Mouse (Mus musculus) induced T-regulatory cell, adult 2 months (primary cell): ENCODE measurements around the gene Degs2.

Experiments used
- DNase-seq: peaks from one replicate; pipeline ENCODE4 v3.0.0-alpha.2; 2012; ENCODE audit warnings: low read depth

Gene Degs2

DNA sequence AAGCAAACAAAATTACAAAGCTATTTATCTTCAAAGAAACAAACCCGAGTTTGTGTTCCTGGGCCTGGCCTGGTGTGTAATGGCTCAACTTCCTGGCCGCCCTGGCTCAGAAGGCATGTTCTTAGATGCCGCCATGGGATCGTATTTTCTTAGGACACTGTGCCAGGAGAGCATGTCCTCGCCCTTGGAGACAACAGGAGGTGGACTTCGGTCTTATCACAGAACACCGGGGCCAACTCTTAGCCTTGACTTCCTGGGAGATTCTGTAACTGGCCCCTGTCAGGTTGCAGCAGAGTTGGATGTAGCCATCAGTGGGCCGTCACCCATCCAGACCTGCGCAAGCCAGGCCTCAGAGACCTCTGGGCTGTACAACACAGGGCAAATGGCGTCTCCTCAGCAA is 2.5 kb downstream of the Degs2 start:
- no peak for DNase-seq

DNA sequence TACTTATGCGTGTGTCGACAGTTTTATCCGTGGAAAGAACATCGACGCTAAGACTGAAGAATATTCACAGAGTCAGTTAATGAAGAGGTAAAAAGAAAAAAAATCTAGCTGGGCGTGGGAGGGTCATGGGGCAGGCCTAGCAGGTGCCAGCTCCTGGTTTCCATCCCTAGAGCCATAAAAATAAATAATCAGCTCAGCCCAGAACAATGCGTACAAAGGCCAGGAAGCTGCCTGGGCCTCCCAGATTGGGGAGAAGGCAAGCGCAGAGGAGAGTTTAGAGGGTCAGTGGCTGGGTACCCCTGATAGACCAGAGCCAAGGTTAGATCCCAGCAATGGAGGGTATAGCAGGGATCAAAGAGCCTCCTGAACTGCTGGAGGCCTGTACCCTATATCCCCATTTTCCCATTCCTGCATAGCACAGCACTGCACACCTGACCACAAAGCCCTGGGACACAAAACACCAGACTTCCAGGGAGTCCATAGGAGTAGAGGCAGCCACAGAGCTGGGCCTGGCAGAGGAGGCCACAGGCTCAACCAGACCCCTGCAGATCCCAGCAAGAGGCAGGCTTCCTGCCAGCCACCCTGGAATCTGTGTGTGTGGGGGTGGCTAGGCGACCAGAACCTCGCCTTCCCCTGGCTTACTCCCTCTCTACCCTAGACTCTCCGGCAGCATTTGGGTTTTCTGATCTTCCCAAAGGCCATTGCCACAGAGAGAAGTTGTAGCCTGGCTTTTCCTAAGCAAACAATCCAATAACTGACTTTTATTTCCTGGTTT is 3.2 kb downstream of the Degs2 start:
- no peak for DNase-seq

DNA sequence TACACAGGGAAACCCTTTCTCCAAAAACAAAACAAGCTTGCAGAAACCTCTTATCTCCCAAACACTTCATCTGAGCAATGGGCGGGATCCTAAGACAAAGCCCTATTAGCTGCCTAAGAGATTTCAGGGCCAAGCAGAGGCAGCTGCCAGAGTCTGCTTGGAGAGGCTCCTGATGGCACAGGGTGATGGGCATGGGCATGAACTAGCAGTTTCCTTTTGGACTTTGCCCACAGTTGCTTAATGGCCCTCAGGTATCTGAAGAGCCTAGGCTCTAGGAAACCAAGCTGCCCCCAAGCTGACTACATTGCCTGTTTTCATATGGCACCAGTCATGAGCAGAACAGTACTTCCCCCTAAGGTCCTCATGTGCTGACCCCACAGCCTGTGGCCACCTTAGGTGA is 7.9 kb downstream of the Degs2 start:
- no peak for DNase-seq

DNA sequence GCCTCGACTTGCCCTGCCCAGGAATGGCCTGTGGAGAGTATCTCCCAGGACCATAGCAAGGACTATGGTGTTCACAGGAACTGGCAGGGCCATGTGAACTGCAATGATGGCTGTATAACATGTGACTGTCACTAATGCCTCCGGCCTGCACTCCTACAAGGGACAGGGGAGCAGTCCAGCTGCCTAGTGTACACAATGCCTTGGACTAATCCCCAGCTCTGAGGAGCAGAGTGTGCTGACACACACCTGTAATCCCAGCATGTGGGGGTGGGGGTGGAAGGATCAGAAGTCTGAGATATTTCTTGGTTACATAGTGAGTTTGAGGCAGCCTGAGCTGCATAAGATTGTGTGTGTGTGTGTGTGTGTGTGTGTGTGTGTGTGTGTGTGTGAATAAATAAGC is 8.5 kb downstream of the Degs2 start:
- DNase-seq, result no peak

DNA sequence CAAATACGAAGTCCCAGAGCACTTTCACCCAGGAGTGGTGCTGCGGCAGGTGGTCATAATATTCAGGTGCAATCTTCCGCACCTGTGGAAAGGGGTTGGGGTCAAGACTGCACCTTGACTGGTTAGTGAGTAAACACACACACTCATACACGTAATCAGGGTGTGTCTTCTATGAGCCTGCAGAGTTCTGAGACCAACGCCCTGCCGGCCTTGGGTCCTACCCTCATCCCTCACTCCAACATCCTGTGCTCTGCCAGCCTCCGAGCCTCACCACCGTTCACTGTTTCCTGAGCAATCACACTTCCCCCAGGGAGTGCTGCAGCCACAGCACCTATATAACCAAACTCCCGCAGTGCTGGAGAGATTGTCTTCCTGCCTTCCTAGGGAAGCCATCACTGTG is 11.6 kb downstream of the Degs2 start:
- DNase-seq, result no peak

DNA sequence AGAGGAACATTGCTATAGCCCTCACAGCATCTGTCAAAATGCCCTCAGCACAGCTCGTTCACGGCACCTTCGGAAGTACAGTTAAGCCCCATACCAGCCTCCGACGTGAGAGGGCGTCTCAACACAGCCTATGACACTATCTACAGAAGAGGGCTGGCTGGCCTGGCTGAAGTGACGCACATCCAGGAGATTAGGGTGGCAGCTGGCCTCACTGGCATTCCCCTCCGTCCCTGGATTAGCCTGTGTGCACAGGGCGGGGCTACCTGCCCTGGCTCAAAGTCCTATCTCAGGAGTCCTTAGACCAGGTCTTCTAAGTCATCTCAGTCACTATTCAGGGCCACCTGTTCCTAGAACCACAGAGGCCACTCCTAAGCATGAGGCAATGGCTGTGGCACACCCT is 12.9 kb downstream of the Degs2 start:
- DNase-seq, result no peak

DNA sequence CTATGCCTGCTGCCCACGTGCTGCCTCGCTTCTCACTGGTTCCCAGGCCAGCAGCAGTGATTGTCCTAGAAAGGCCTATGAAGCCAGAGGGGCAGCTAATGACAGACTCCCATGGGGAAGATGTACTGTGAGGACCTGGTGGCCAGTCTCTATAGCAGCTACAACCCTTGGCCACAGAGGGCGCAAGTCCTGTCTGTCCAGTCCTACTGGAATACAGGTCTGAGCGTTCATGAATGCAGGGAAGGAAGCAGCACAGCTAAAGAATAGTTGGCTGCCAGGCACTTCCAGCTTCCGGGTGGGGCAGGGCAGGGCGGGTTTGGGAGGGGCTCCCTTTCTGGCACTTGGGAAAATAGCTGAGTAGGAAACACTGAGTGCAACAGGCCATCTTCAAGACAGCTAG is 15.2 kb downstream of the Degs2 start:
- no peak for DNase-seq

DNA sequence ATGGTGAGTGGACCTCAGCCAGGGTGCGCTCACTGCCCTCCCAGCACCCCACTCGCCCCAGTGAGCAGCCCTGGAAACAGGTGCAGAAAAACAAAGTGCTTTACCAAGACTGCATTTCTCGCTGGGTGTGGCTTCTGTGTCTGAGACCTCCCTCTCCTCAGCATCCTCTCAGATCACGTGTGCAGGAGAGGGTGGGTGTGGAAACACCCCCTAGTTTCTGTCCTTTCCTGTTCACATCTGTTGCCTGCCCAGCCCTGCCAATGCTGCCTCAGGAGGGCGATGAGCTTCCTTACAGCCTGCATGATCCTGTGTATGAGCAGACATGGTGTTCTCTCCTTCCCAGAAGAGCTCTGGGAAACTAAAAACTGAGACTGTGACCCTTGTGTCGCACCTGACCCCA is 15.7 kb downstream of the Degs2 start:
- peak; percentile 44 for DNase-seq

DNA sequence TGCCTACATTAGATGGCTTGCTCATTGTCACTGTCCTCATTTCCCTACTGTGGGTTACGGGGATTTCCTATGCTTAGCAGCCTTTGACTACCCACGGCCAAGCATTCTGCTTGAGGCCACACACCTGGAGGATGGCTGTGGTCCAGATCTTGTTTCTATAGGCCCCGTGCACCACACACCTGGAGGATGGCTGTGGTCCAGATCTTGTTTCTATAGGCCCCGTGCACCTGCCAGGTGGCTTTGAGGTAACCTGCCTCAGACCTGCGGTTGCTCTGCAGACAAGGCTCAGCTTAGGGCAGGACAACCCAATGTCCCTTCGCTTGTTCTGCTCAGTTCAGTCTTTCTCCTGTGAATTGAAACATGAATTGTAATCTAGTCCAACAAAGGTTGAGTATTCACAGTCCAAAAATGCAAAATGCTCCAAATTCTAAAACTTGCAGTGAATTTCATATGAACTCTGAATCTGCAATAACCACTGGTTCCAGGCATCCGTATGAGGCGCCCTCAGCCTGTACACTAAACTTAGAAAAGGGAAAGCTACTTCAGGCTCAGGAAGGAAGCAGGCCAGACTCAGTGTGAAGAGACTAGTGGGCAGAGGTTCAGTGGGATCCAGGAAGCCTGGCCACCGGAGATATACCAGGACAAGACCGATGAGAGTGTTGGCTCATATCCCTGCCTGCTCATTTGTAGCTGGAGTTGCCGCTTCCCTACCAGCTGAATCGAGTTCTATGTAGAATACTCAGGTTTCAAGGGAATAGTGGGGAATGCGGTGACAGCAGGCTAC is 19.7 kb downstream of the Degs2 start:
- no peak for DNase-seq

DNA sequence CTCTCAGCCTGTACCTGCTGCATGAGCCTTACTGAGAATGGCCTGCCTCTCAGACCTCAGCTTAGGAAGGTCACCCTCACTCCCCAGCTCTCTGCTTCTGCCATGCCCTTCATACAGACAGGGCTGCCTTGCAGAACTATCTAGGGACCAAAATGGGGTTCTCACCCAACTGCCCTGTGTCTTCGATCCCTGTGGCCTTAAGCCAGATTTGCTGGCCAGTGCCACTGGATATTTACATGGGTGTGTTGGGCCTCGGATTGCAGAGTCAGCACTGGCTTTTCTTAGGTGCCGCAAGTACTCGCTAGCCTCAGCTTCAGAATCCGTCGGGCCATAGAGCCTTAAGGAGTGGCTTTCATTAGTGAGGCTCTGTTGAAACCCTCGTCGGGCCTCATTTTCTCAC is 21.3 kb downstream of the Degs2 start:
- DNase-seq, result no peak

DNA sequence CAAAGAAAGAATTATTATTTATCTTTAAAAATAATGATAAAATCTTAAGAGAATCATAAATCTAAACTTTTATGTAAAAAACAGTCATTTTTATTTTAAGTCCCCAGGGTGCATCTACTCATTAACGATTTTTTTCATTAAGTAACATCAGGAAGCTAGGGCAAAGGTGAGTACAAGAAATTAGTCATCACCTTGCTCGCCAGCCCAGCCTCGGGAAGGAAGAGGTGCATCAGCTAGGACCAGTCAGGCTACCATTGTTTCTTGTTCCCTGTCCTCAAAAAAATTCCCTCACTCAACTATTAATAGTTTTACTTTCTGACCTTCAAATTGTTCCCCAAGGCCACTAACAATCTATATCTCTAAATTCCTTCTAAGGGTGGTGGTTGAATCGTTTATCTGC is 23.7 kb downstream of the Degs2 start:
- no peak for DNase-seq

DNA sequence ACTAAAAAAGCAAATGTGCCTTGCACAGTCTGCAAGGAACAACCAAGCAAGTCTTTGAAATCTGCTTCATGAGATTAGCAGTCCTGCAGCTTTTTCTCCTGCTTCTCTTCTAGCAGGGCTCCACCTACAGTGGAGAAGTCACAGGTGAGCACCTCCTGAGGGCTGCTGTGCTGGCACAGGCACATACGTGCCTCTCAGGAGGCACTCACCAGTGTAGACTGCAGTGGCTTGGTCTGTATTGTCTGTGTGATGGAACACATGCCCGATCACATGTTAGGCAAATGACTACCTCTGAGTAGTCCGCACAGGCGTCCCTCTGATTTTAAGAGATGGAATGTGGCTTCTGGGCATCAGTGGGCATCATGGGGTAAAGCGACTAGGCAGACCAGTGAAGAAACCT is 25.0 kb downstream of the Degs2 start:
- DNase-seq, result no peak

DNA sequence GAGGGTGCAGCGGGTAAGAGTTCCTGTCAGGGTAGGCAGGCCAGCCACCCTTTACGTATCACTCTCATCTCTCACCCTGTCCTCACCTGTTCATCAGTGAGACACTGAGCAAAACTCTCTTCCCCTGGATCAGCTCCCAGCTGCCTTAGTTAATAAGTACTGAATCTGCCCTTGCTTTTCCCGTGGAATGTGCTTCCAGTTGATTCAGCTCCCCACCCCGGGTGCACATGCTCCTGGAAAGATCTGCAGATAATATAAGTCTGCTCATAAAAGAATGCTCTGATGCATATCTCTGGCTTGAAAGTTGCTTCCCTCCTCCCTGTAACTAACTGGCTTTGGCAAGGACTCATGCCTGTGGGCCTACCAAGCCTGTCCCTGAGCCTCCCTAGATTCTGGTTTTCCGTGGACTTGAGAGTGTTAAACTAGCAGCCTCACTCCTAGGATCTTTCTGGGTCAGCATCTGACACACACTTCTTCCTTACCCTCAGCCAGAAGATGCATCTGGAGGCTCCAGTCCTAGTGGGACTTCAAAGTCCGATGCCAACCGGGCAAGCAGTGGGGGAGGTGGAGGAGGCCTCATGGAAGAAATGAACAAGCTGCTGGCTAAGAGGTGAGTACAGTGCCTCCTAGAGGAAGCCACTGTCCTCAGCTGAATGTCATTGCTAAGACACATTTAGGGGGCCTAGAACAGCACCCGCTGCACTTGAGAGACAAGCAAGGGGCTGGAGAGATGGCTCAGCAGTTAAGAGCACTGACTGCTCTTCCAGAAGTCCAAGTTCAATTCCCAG is 26.3 kb downstream of the Degs2 start:
- DNase-seq, result no peak

DNA sequence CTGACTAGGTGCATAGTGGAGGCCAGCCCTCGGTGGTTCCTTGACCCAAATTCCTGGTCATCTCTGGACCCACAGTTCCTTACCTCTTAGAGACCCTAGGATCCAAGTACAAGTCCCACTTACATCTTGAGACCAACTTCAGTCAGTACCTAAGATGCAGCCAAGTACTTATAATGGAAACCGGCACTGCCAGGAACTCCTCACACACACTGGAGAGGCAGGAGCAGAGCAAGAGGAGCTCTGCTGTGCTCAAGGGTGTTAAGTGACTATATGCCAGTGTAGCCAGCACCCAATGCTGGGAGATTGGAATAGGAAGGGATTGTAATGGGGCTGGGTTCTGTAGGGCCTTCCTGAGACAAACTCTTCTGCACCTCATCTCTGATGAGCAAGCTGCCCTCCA is 27.2 kb downstream of the Degs2 start:
- no peak for DNase-seq

DNA sequence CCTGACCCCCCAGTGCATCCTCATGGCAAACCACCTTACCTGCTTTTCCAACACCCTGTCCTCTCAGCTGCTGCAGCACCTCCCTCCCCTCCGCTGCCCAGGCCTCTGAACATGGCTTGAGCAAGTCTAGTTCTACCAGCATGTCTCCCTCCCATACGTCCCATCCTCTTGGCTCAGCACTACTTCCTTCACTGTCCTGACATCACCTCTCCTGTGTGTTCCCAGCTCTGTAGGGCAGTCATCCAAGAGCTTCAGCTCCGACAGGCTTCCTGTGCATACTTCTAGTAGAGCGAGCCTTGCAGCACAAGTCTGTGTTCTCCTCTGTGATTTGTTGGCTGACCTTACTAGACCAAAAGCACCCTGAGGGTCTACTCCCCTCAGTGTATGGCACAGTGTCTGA is 27.6 kb downstream of the Degs2 start:
- no peak for DNase-seq

DNA sequence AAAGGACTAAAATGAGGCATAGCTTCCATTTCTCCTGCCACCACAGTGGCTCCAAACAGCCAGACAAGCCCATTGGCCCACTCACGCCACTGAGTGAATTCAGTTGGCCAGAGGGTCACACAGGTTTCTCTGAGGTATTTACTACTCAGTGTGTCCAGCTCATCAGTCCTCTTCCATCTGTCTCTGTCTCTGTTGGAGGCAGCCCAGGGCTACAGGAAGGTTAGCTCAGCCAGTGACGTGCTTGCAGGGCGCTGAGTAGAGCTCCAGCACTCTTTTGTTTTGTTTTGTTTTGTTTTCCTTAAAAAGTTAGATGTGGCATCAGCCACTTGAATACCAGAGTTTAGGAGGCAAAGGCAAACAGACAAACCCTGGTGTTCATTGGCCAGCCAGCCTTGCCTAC is 28.6 kb downstream of the Degs2 start:
- DNase-seq, result no peak

DNA sequence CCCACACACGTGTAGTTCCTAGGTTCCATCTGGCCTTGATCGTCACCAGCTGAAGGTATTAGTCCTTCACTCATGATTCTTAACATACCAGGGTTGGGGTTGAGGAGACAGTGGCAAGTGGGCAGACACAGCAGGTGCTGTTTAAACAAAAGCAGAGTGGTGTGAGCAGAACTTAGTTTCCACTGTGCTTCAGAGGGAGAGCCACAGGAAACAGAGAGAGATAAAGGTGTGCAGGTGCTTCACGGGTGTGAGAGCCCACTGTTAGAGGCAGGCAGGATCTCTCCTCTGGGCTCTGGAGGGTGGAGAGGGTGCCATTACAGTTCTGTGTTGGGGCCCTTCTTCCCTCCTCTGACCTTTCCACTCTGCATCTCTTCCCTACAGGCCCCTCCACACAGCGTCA is 29.2 kb downstream of the Degs2 start:
- DNase-seq, result no peak

DNA sequence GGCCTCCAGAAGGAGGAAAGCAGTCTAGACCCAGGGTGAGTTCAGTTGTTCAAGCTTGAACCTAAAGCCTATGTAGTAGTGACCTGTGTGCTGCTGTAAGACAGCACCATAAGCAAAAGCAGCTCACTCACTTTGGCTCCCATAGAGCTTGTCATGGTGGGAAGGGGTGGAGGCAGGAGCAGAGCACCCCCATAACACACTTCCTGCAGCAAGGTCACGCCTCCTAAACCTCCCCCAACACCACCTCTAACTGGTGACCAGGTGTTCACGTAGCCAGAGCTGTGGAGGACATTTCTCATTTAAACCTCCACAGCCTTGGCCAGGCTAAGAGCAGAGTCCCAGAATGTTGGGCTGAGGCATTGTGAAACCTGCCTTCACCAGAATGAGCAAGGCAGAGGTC is 30.6 kb downstream of the Degs2 start:
- DNase-seq, result no peak

DNA sequence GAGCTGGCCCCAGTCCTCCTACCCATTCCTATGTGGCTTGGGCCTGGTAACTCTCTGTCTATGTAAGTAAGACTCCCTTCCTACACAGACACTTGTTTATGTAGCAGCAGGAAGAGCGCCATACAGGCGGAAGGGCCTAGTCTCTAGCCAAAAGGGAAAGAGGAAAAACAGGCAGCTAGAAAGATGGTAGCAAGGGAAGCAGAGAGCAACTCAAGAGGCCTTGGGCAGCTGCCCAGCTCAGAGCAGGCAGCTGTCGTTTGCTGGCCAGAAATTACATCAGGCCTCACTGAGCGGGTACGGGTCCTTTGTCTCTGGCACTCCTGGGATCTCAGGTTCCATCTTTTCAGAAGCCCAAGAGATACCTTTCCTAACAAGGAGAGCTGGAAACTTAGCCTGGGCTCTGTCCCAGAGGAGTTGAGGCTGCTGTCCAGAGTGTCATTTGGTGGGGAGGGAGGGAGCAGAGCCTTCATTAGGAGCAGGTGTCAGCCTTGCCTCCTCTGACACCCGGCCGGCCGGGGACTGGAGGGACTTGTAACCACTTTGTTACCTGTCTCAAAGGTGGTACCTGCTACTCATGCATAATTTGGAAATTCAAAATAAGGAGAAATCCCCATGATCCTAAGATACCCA is 33.4 kb downstream of the Degs2 start:
- DNase-seq, result no peak

DNA sequence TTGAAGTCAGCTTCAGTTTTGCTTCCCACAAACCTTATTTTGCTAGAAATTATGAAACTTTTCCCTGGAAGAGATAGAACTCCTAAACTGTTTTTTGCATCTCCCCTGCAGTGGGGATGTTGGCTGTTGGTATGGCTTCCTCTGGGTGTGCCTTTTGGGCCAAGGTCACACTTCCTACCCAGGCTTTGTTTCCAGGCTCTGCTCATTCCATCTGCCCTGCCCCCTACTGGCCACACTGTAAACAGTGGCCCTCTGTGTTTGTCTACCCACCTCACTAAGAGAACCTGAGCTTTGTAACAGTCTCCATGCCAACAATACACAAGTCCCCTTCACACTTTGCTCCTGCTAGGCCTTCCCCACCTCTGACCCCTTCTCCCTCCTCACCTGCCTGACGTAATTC is 44.8 kb downstream of the Degs2 start:
- peak; percentile 73 for DNase-seq

DNA sequence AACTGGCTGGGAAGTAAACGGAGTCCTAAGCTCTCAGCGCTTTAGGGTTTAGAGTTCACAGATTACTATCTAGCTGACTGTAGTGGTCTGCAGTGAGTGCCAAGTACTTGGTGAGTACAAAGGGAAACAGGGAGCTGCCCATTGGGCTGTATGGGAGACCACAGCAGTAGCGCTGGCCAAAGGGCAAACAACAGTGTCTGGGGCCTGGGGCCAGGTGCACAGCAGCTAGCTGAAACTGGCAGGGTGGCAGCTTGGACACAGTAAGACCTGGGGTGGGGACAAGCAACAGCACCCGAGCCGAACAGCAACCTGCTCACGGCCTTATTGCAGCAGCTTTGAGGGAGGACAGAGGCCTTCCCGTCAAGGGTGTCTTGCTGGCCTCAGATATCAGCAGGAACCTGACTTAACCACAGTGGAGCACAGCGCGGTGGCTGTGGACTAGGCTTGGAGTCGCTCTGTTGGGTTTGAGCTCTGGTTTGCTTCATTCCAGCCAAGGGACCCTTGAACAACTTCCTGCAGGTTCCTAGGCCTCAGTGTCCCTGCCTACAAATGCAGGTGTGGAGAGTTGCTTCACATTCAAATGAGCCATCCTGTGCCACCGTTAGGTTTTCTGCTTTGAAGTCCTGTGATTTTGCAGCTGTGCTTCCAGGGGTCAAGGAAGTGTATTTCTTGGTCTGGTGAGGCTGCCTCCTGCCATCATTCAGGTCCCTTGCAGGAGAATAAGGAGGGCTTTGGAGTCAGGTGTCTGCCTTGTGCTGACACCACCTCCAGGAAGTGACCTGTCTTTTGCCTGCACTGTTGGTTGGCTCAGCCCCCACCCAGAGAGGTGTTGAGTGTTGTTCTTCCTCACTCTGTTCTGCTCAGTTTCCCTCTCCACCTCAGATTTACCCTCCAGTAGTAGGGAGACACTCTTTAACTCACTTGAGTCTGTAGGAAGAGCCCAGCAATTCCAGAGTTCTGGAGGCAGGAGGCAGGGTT is 48.5 kb downstream of the Degs2 start:
- DNase-seq, result no peak
